Mouse (Mus musculus) left cerebral cortex, postnatal 4 days (tissue): ENCODE results near the gene Olfr944. TPM values are rescaled to one million over a fixed set of nuclear protein-coding genes. Genes with fewer than 3 reads are reported as not detected.

Source experiments
- DNase-seq: peaks from one replicate; pipeline ENCODE4 v3.0.0-alpha.2; 2022
- intact Hi-C: fragments of 180-260 bp; cut with DNase I; formaldehyde crosslinking; loops from one replicate; pipeline ENCODE4 v1.15.1; 2025
- total RNA-seq, 2 experiments: library from RNA; stranded (reverse); gene quantifications; 2 replicates each; pipeline ENCODE4 v1.2.3; 2021

Olfr944 gene
- not detected for total RNA-seq

DNA sequence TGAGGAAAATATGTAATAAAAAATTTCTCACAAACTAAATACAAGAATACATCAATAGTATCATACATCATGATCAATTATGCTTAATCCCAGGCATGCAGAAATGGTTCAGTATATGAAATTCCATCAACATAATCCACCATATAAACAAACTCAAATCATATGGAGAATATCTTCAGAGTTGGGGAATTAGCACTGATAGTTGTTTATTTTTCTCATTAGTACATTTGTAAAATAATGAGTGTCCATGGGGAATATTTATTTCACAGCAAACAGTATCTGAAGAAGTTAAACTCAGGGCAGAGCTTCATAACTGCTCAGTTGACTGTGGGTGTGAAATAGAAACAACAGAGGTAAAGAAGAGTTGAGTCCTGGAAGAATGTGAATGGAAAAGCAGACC, at the start of gene Olfr944:
TSS of gene Olfr944 (plus strand) at position 301 of the 400 bp plus-strand sequence.
- intact Hi-C loops, result no loop called here
- no peak for DNase-seq

DNA sequence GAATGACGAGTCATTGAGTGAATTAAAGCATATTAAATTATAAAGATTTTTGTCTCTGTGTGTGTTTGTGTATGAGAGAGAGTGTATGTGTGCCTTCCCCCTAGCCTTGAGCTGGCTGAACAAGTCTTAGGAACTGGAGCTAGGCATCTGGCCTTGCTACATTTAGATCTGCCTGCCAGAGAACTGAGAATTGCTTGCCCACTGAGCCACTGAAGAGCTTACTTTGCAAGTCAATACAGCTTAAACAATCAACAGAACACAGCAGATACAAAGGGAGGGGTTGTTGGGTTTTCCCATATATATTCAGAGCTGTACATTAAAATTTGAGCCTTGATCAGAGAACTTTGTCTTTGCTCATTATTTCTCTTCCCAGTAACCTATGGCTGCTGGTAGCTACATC, 49.3 kb upstream of the Olfr944 start:
- intact Hi-C loops, result no loop called here
- no peak for DNase-seq

DNA sequence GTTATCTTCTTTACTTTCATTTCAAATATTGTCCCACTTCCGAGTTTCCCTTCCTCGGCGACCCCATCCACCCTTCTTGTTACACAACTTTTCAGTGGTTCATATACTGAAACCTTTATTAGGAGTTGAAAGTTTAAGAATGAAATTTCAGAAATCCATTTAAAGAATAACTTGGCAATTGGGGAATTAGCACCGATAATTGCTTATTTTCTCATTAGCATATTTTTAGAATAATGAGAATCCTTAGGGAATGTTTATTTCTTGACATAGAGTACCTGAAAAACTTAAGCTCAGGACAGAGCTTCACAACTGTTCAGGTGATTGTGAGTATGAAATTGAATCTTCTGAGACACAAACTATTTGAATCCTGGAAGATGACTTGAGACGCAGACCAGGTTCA, 35.7 kb upstream of the Olfr944 start, which contains the start of gene Olfr943:
TSS of gene Olfr943 (plus strand) at position 301 of the 400 bp plus-strand sequence.
- no peak for DNase-seq
- intact Hi-C loops, result no loop called here

DNA sequence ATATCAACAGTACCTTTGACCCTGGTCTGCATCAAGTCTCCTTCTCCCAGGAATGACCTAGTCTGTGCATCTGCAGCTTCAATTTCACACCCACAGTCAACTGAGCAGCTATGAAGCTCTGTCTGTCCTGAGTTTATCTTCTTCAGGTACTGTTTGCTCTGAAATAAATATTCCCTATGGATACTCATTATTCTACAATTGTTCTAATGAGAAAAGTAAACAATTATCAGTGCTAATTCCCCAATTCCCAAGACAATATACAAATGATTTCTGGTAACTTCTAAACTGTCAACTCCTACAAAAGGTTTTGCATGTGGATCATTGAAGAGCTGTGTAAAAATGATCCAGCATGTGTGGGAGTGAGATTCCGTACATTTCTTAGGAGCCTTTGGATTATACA, 48.2 kb downstream of the Olfr944 start, which contains the start of gene Olfr1537:
TSS of gene Olfr1537 (minus strand) at position 101 of the 400 bp plus-strand sequence.
- intact Hi-C loops, result no loop called here
- no peak for DNase-seq

Other genes with a start within 250 kb of the Olfr944 start
- gene Olfr933, start 229.6 kb upstream of the Olfr944 start, total RNA-seq, result not detected
- not detected for gene Olfr934, start 213.6 kb upstream of the Olfr944 start, total RNA-seq
- gene Olfr935, start 202.2 kb upstream of the Olfr944 start, total RNA-seq, result not detected
- gene Olfr146, start 178.5 kb upstream of the Olfr944 start, total RNA-seq, result not detected
- not detected for gene Olfr937, start 137.0 kb upstream of the Olfr944 start, total RNA-seq
- gene Olfr938, start 123.0 kb upstream of the Olfr944 start, total RNA-seq, result not detected
- not detected for gene Olfr27, start 73.8 kb upstream of the Olfr944 start, total RNA-seq
- not detected for gene Olfr943, start 35.6 kb upstream of the Olfr944 start, total RNA-seq
- gene Olfr1537, start 48.1 kb downstream of the Olfr944 start, total RNA-seq, result not detected
- not detected for gene Olfr945, start 74.9 kb downstream of the Olfr944 start, total RNA-seq
- gene Olfr948, start 124.1 kb downstream of the Olfr944 start, total RNA-seq, result not detected
- gene Olfr951, start 185.5 kb downstream of the Olfr944 start, total RNA-seq, result not detected
- gene Olfr952, start 225.2 kb downstream of the Olfr944 start, total RNA-seq, result not detected